Mouse (Mus musculus) left cerebral cortex, postnatal 36 days (tissue): ENCODE results near the gene Ksr2. TPM values are rescaled to one million over a fixed set of nuclear protein-coding genes. Genes with fewer than 3 reads are reported as not detected.

Experiments
- DNase-seq, 2 experiments: peaks; one replicate each; pipeline ENCODE4 v3.0.0; 2021 to 2022; ENCODE audit warnings: low spot score in 2 of 2, mixed read lengths in 1 of 2
- intact Hi-C: fragments of 180-260 bp; cut with DNase I; formaldehyde crosslinking; loops from one replicate; pipeline ENCODE4 v1.15.1; 2025
- total RNA-seq, 2 experiments: library from RNA; stranded (reverse); gene quantifications; 2 replicates each; pipeline ENCODE4 v1.2.3; 2021

Ksr2 gene
- total RNA-seq, 2 experiments from 2014 or later = 35.0 to 44.3 TPM

DNA sequence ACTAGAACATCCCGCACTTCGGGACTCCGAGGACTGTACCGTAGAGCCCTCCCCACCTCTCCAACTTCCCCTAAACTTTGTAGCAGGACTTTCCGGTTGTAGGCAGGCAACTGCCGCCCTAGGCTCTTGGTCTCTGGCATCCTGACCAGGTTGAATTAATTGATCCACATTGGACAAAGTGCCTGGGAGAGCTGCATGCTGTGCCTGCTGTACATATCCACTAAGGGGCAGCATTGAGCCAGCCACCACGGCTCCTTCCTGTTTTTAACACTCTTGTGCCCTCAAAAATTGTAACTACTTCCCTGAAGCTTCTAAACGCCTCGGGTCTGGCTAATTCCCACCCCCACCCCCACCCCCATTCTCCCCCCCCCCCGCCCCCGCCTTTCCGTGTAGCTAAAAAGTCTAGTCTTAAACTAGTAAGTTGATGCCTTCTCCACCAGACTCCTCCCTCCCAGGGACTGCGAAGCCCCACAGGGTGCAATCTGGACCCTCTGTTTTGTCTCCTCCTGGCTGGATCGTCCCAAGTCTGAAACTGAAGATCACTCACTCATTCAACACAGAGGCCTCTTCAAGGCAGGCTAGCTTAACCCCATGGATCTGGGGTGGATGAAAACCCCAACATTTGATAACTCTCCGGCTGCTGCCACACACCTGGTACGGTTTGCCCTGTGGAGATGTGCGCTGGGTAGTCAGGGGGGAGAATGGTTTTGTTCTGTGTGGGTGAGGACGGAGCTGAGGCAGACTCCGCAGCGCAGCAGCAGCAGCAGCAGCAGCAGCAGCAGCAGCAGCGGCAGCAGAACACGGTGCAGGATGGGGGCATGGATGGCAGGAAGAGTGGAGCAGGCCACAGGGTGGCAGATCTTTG is 95.9 kb downstream of the Ksr2 start:
- no peak for DNase-seq
- intact Hi-C loops = loop anchor here (2.0 to 5.0 kb wide), 2 partner anchors 423 to 437 kb away; no protein-coding TSS in a partner anchor

DNA sequence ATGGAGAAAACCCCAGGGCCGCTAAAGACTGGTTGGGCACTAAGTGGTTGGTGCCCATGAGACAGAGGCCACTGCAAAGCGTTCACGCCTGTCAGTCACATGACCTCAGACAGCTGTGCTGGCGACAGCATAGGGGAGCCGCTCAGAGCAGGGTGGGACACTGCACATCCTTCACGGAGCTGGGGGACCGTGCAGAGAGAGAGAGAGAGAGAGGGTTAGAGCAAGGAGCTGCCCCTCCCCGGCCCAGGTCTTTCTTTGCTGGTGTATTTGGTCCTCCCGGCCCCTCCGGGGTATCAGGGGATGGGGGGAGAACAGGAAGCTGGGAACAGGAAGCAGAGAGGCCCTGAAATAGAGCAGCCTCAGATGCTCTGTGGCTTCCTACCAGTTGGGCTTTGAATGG is 97.1 kb downstream of the Ksr2 start:
- intact Hi-C loops = no loop called here
- DNase-seq = no peak

DNA sequence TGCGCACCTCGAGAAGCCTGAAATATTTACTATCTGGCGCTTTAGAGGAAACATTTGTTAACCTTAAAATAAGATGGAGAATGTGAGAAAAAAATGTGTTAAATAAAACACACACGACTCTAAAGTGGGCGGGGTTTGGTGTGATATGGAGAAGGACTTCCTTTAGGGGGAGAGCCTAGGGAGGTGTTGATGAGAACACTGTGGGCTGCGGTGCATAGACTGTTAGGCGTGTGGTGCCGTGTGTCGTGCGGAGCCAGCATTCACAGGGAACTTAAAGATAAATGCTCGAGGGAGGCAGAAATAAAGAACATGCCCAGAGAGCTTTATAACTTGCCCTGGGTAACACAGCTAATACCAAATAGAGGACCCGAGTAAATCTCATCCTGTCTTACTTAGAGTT is 101.6 kb downstream of the Ksr2 start:
- no peak for DNase-seq
- intact Hi-C loops = loop anchor here (5.0 kb wide), 1 partner anchor 97 kb away; no protein-coding TSS in a partner anchor

DNA sequence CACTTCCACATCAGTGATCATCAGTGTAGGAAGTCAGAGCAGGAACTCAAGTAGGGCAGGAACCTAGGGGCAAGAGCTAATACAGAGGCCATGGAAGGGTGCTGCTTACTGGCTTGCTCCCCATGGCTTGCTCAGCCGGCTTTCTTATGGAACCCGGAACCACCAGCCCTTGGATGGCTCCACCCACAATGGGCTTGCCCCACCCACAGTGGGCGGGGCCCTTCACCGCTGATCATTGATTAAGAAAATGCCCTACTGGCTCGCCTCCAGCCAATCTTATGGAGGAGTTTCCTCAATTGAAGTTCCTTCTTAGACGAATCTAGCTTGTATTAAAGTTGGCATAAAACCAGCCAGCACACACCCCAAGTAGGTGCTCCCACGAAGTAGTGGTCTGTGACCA is 102.1 kb downstream of the Ksr2 start:
- intact Hi-C loops = loop anchor here (2.0 to 5.0 kb wide), 2 partner anchors 96 to 321 kb away; no protein-coding TSS in a partner anchor

DNA sequence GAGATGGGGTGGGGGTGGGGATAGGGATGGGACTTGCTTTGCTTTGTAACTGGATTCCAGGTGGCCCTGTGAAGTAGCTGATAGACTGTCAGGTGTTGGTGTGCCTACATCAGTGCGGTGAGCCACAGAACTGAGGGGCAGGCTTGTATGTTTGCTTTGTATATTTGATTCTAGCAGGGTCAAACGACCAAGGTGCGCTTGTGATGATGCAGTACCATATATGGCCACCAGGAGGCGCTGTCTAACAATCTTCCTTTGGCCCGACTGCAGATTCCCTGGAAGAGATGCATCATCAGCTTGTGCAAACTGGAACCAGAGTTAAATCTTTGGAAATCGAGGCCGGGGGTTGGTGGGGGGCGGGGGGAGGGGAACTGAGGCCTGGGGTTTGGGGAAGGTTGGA is 102.8 kb downstream of the Ksr2 start:
- peak; percentile 55 to 65 for DNase-seq
- intact Hi-C loops = loop anchor here (2.0 to 5.0 kb wide), 2 partner anchors 96 to 320 kb away; no protein-coding TSS in a partner anchor

More for the DNA sequence above, 102.1 kb downstream of the Ksr2 start:
- no peak for DNase-seq

DNA sequence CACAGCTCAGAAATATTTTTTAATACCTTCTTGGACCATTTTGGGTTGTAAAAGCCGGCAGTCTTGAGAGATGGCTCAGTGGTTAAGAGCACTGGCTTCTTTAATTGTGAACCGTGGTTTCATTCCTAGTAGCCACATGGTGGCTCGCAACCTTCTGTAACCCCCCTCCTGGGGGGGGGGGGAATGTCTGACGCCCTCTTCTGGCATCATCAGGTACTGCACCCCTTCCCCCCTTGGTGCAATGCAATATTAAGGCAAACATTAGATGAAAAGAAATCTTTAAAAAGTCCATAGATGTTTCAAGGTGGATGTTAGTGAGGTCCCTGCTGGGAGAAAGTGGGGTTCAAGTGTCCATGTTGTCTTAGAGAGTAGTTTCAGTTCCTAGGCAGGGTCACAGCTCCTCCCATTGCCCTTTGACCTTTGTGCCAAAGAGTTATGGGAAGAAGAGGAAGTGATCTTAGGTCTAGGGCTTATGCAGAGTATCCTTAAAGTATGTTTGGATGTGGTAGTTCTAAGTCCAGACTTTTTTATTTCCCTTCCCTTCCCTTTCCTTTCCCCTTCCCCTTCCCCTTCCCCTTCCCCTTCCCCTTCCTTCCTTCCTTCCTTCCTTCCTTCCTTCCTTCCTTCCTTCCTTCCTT is 106.2 kb downstream of the Ksr2 start:
- no peak for DNase-seq
- intact Hi-C loops = loop anchor here (5.0 kb wide), 1 partner anchor 92 kb away; no protein-coding TSS in a partner anchor

DNA sequence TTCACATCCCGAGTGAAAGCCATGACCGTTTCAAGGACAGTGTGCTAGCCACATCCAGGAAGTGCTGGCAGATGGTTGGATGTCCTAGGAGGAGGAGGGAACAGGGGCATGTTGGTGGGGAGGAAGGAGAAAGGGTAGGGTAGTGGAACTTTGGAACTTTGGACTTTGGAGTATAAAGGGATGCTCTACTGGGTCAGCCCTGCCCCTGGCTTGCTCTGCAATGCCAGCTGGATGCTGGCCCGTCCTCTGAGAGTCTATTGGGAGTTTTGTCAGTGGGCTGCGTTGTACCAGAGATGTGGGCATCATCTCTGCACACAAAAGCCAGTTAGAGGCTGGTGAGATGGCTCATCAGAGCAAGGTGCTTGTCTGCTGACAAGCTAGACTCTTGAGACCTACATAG is 107.4 kb downstream of the Ksr2 start:
- intact Hi-C loops = no loop called here
- DNase-seq = no peak

DNA sequence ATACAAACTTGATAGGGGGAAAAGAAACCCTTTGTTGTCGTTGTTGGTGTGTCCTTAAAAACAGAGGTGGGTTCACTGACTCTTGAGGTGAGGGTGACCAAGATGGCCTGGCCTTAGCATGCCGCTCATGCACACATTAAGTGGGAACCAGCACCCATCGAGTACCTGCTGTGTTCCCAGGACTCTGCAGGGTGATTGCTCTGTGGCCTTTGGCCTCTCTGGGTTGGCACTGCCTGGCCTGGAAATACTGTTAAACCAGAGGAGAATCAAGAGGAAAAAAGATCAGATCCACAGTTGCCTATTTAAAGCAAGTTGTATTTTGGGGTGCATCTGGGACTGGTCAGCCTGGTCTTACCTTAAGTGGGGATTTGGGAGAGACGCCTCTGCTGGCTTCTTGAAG is 107.9 kb downstream of the Ksr2 start:
- no peak for DNase-seq
- intact Hi-C loops = no loop called here

DNA sequence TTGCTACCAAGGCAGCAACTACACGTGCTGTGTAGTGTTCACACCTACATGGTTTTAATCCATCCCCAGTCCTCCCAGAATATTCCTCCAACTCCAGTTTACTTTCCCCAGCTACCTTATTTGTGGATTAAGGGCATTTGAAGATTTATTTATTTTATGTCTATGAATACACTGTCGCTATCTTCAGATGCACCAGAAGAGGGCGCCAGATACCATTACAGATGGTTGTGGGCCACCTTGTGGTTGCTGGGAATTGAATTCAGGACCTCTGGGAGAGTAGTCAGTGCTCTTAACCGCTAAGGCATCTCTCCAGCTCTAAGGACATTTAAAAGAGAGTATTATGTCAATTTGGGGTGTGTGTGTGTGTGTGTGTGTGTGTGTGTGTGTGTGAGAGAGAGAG is 108.7 kb downstream of the Ksr2 start:
- intact Hi-C loops = no loop called here
- DNase-seq = no peak

DNA sequence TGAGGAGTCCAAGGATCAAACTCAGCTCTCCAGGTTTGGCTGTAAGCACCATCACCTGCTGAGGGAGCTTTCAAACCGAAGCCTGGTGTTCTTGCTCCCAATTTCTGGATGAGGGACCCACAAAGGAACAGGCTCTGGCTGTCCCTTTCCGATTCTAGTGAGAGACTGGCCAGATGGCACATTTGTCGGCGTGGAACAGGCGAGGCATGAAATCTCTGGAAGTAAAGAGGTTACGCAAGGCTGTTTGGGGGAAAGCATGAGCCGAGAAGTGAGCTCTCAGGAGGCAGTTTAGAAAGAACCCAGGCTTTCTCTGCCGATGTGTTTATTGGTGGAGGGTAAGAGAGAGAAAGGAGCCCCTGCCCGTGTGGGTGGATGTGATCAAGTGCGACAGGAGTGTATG is 109.2 kb downstream of the Ksr2 start:
- DNase-seq = no peak
- intact Hi-C loops = no loop called here

DNA sequence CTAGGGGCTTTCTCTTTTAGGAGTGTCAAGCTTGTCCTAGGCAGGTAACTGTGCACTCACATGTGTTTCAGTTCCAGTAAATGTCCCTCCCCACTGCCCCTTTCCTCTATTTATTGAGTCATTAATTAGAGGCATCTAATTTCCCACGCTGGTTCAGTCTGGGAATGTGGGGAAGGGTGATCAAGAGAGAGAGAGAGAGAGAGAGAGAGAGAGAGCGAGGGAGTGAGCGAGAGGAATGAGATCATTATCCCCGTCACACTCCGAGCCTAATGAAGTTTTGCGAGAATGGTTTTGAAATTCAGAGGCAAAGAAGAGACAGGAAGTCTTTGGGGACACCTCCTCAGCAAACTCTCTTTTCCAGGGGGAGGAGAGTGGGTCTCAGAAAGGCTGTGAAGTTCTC is 117.2 kb downstream of the Ksr2 start:
- intact Hi-C loops = no loop called here

DNA sequence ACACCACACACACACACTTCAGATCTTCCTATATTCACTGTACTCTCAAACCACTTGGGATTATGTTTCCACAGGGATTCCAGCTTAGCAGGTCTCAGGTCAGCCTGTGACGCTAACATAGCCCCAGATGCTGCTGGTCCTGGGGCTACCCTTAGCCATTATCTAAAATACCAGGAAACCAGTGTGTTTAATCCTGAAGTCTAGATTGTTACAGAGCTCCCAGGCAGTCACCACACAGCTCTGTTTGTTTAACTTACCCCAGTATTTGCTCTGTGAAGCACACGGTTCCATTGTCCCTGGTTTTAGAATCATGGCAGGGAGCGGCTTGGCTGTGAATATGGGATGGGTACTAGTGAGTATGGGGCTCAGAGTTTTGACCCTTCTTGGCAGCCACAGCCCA is 125.4 kb downstream of the Ksr2 start:
- intact Hi-C loops = no loop called here
- no peak for DNase-seq

More for the DNA sequence above, 117.2 kb downstream of the Ksr2 start:
- no peak for DNase-seq

DNA sequence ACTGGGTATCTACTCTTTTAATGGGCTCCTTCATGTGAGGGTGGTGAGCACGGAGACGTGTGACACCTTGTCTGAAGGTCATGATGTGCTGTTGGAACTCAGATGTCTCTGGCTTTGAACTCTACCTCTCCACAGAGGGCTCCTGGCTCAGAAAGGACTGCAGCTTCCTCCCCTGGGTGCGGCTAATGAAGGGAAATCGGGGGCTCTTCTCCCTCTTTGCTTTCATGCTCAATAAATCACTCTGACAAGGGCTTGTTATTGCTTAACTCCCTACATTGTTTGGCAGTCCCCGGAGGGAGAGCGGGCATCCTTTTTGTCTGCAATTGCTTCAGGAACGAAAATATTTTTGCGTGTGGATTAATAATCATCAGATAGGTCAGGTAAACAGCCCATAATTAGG is 127.9 kb downstream of the Ksr2 start:
- DNase-seq = no peak
- intact Hi-C loops = no loop called here

DNA sequence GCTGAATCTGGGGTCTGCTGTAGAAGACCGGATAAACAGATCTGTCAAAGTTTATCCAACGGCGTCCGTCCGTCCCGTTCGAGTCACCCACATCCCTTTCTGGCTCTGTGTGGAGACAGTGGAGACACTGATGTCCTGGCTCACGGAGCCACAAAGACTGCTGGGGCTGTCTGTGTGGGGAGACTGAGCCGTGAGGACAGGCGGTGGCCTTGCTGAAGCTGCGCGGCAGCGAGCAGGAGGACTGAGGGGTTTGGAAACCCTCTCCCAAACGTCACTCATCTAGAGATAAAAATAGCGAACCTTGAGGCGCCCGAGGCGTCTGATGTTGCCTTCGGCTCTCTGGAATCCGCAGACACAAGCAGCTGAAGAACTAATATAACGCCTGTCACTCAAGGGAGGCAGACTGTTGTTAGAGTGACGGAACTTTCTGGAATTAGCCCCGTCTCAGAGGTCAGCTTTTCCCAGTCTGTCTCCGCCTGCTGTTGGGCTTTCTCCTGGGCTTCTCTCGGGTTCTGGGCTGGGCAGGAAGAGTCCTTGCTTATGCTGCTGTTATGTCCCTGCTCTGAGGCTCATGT is 133.0 kb downstream of the Ksr2 start:
- intact Hi-C loops = no loop called here
- no peak for DNase-seq

DNA sequence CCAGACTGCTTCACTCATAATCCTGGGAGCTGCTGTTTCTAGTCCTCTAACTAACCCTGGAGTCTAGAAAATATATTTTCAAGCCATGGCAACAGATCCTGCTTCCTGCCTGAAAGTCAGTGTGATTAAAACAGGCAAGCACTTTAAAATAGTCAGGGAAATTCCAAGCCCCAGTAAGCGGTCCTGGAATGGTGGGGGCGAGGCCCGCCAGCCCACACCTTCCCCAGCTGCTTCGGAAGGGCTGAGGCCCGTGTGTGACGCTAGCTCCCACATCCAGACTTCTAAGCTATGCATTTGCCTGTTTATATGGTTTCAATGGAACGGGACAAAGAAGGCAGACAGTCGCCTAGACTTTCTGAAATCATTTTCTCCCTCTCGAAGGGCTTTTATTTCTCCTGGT is 137.2 kb downstream of the Ksr2 start:
- intact Hi-C loops = no loop called here
- peak; percentile 28 to 65 for DNase-seq

DNA sequence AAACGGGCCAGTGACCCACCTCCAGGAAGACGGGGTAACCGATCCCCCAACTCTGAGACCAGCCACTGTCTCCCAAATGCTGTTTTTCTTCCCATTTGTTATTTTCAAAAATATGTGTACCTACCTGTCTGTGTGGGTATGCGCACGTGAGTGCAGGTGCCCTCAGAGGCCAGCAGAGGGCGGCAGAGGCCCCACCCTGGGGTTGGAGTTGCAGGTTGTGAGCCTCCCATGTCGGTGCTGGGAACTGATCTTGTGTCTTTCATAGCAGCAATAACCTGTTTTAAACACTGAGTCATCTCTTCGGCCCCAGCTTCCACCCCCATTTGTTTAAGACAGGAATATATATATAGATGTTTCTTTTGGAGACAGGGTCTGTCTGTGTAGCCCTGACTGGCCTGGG is 138.3 kb downstream of the Ksr2 start:
- intact Hi-C loops = no loop called here
- DNase-seq = no peak

DNA sequence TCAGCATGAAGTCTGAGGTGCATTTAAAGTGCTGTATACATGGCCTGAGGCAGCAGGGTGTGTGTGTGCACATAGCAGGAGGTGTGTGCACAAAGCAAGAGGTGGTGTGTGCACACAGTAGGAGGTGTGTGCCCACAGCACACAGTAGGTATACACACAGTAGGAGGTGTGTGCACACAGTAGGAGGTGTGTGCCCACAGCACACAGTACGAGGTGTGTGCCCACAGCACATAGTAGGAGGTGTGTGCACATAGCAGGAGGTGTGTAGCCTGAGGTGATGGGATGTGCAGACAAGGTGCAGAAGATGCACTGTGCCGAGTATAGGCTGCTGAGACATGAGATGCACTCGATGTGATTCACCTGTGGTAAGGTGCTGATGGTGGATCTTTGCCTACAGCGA is 140.7 kb downstream of the Ksr2 start:
- DNase-seq = no peak
- intact Hi-C loops = no loop called here

DNA sequence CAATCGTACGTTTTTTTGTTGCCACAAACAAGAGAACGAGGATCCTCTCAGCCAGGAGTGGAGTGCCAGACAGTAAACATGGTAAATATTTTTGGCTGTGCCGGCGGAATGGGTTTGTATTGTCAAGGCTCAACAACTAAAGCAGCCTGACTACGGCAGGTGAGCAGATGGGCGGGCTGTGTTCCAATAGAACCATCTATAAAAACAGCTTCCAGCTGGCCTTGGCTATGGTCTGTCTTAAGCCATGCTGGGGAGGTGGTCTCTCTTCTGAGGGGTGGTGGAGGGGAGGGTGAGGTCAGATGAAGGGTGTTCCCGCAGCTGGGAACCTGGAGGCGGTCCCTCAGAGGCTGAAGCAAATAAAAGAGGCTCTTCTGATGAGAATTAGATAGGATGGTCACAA is 142.8 kb downstream of the Ksr2 start:
- intact Hi-C loops = no loop called here
- no peak for DNase-seq

DNA sequence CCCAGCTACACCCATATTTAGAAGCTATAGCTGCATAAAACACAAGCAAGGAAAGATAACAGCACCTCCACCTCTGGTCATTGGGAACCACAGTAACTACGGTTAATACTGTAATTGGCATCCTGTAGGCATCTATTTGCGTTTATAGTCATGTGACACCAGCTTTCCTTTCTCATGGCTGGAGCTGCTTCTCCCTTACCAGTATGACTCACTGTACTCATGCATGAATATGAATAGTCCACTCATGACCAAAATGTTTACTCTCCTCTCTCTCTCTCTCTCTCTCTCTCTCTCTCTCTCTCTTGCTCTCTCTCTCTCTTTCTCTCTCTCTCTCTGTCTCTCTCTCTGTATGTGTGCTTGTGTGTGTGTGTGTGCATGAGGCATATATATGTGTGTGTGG is 147.3 kb downstream of the Ksr2 start:
- intact Hi-C loops = no loop called here
- DNase-seq = no peak

DNA sequence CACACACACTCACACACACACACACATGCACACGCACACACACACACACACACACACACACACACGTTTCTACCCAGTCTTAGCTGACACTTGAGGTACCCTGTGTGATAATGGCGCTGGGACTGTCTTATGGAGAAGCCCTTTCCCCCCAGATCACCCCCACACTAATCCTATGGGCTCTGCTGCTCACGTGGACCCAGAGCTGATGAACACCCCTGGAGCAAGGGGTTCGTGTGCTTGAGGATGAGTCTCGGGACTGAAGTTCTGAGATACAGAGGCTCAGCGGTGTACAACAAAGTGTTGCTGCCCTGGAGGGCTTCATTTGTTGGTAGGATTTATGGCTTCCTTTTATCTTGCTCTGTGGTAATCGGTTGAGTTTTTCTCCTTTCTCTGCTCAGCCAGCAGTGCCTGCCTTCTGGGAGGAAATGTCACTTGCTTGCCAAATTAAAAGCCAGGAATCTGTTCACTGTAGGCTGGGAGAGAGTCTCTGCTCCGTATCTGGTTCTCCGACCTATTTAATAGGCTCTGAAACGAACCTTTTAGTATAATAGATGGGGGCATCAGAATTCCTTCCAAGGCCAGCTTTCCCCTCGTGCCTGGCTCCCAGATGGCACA is 152.4 kb downstream of the Ksr2 start:
- no peak for DNase-seq
- intact Hi-C loops = no loop called here
